In genomic region chr2:79339003-79339402, GRCm38 (mm10) we compare ENCODE assay signal across 22 mouse cellular contexts.
"Had no signal": no experiment of that assay in that cellular context is flagged by ENCODE, and none has a peak within 500 bp of the region (broad histone marks: within the 10 kb centered on the region; RNA-seq: fewer than 3 reads in every experiment).

No protein-coding gene starts in this region.

- H3K36me3 ChIP-seq: limb, embryonic 10.5 days; limb, embryonic 13.5 days; liver, embryonic 13.5 days; midbrain, embryonic 10.5 days; midbrain, embryonic 13.5 days had no signal

- H3K27ac ChIP-seq: kidney, postnatal 0 days; layer of hippocampus, adult 2 months; limb, embryonic 10.5 days; limb, embryonic 13.5 days; liver, embryonic 13.5 days; midbrain, embryonic 10.5 days; midbrain, embryonic 13.5 days; stomach, postnatal 0 days had no signal

- ATAC-seq: midbrain, embryonic 13.5 days; midbrain, embryonic 16.5 days had no signal

- H3K4me3 ChIP-seq: layer of hippocampus, adult 2 months; limb, embryonic 10.5 days; limb, embryonic 13.5 days; liver, embryonic 13.5 days; megakaryocyte, embryonic 14.5 days; midbrain, embryonic 10.5 days; midbrain, embryonic 13.5 days had no signal

- H3K9ac ChIP-seq: limb, embryonic 13.5 days; liver, embryonic 13.5 days; midbrain, embryonic 13.5 days had no signal

- H3K9me3 ChIP-seq: limb, embryonic 10.5 days; limb, embryonic 13.5 days; liver, embryonic 13.5 days; megakaryocyte, embryonic 14.5 days; midbrain, embryonic 10.5 days had no signal

- H3K4me2 ChIP-seq: limb, embryonic 13.5 days; liver, embryonic 13.5 days; midbrain, embryonic 13.5 days had no signal

- H3K27me3 ChIP-seq: limb, embryonic 13.5 days; liver, embryonic 13.5 days; megakaryocyte, embryonic 14.5 days; midbrain, embryonic 13.5 days had no signal

- H3K4me1 ChIP-seq: limb, embryonic 10.5 days; limb, embryonic 13.5 days; megakaryocyte, embryonic 14.5 days; midbrain, embryonic 13.5 days had no signal

- DNase-seq: kidney, adult 2 months; kidney, postnatal 25 days; liver; liver, embryonic 13.5 days; lung, adult 2 months; lung, postnatal 14 days; lung, postnatal 4 days; right cerebral cortex, adult 18-20 months; right cerebral cortex, postnatal 14 days; right cerebral cortex, postnatal 4 days; thymus, adult 2 months; thymus, postnatal 14 days; thymus, postnatal 4 days had no signal
